Mouse (Mus musculus) intestine, embryonic 15.5 days (tissue): ENCODE data around the gene Maco1. TPM values are rescaled to one million over a fixed set of nuclear protein-coding genes. Genes with fewer than 3 reads are reported as not detected.
A peak's percentile ranks its signal among the peaks of the same experiment; 100 is the strongest.

Source experiments
- ATAC-seq: fragments of 200-750 bp; cut with Nextera tagmentation; 2 replicates; pipeline ENCODE4 v1.8.0; 2017; ENCODE audit warnings: moderate TSS enrichment, moderate library complexity
- H3K27ac ChIP-seq: fragments of 300-500 bp; sonication (generic); 2 replicates; pipeline ENCODE4 v1.5.1; 2015; ENCODE audit warnings: mild to moderate bottlenecking, inconsistent platforms
- H3K27me3 ChIP-seq: fragments of 300-500 bp; sonication (generic); replicated peaks from 2 replicates; pipeline ENCODE4 v1.6.1; 2015; ENCODE audit warnings: inconsistent platforms
- H3K36me3 ChIP-seq: fragments of 300-500 bp; sonication (generic); 2 replicates; pipeline ENCODE4 v1.6.1; 2015; ENCODE audit warnings: inconsistent platforms
- H3K4me1 ChIP-seq: fragments of 300-500 bp; sonication (generic); replicated peaks from 2 replicates; pipeline ENCODE4 v1.6.1; 2015; ENCODE audit warnings: inconsistent platforms
- H3K4me2 ChIP-seq: fragments of 300-500 bp; sonication (generic); replicated peaks from 2 replicates; pipeline ENCODE4 v1.6.1; 2015; ENCODE audit warnings: mild to moderate bottlenecking, inconsistent platforms
- H3K4me3 ChIP-seq: fragments of 300-500 bp; sonication (generic); replicated peaks from 2 replicates; pipeline ENCODE4 v1.5.1; 2015; ENCODE audit warnings: inconsistent platforms
- H3K9ac ChIP-seq: fragments of 300-500 bp; sonication (generic); 2 replicates; pipeline ENCODE4 v1.6.1; 2015; ENCODE audit warnings: inconsistent platforms
- H3K9me3 ChIP-seq: fragments of 300-500 bp; sonication (generic); 2 replicates; pipeline ENCODE4 v1.6.1; 2016; ENCODE audit warnings: inconsistent platforms
- WGBS: fragments of 180-500 bp; shearing (Covaris S2); methylation state at CpG from one replicate; pipeline ENCODE4 v1.1.7; 2015; 5-methylcytosine and 5-hydroxymethylcytosine counted together
- polyA plus RNA-seq: library from polyadenylated mRNA; unstranded; fragments of >200 nt; fragmentation: Nextera tagmentation; extraction: Ambion mirVana; gene quantifications from 2 replicates; pipeline ENCODE4 v1.2.1, GENCODE M21; 2015

The Maco1 gene
- polyA plus RNA-seq, 1 experiment from 2014 or later: 31.2 TPM

DNA sequence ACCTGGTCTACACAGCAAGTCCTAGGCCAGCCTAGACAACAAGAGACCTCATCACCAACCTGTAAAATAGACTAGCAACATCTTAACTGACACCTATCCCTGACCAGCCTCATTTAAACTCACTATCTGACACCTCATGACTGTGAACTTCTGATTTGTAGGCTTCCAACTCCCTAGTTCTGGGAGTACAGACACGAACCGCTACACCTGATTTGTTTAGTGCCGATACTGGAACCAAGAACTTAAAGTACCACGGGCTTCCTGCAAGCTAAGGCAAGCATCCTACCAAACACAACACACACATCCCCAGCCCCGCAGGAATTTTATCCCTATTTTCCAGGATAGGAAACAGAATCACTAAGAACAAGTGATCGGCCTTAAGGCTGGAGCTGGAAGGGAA, 86.9 kb downstream of the Maco1 start:
- peak overlapping the region; percentile 69; the same call in 1 of the 2 replicates for H3K4me3 ChIP-seq
- no peak for ATAC-seq
- H3K27me3 ChIP-seq: no peaks in the 10 kb centered on the region
- H3K4me1 ChIP-seq: peaks cover 28% of the 10 kb centered on the region
- 73% methylated on average over 6 of the region's 6 CpGs for WGBS
- no peak overlapping the region for H3K27ac ChIP-seq
- peak overlapping the region; percentile 96 for H3K4me2 ChIP-seq
- no peak overlapping the region for H3K9ac ChIP-seq
- no peaks in the 10 kb centered on the region for H3K36me3 ChIP-seq
- no peaks in the 10 kb centered on the region for H3K9me3 ChIP-seq

DNA sequence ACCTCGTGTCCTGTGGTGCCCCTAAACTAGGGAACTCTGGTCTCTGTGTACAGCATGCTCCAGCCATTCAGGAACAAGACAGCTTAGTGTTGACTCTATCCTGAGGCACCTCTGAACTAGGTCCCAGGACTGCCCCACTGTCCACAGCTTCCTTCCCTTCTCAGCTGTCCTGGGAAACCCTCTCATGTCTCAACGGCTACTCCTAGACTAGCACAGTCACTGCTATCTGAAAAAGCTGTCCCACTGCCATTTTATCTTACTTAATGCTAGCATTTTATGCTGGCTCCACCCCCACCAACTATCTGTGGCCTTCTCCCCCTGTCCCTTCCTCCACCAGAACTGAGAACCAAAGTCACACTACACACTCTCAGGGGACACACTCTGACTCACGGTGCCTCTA, 88.8 kb downstream of the Maco1 start:
- Histone ChIP-seq H3K4me2 (no peak overlapping the region), H3K9ac (no peak overlapping the region), H3K27me3 (no peaks in the 10 kb centered on the region), H3K27ac (0 out of 2 replicates have a peak overlapping the region, but pooled peaks have one; percentile 9), H3K36me3 (no peaks in the 10 kb centered on the region), H3K4me1 (peaks cover 47% of the 10 kb centered on the region), H3K9me3 (no peaks in the 10 kb centered on the region), H3K4me3 (no peak overlapping the region)
- 56% methylated on average over 3 of the region's 3 CpGs for WGBS
- ATAC-seq: no peak

DNA sequence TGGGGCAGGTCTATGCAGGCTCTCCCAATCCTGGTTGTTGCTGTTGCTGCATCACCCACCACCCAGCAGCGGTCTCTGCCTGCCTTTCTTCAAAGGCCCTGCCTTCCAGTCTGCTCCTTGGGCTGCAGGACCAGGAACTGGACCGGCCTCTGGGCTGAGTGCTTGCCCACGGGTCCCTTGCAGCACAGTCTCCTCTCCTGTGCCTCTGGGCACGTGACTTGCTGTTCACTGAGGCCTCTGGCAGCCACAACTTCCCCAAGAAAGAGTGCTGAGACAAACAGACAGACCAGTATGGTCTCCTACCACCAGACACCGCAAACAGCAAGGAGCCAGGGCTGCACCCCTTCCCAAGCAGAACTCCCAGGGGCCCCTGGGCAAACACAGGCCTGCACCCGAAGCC, 90.8 kb downstream of the Maco1 start:
- H3K4me2 ChIP-seq: 0 out of 2 replicates have a peak overlapping the region, but pooled peaks have one; percentile 4
- no peak overlapping the region; the same call in 1 of the 2 replicates for H3K27ac ChIP-seq
- H3K9me3 ChIP-seq: no peaks in the 10 kb centered on the region
- H3K4me1 ChIP-seq: peaks cover 48% of the 10 kb centered on the region
- H3K36me3 ChIP-seq: no peaks in the 10 kb centered on the region
- H3K27me3 ChIP-seq: no peaks in the 10 kb centered on the region
- no peak overlapping the region for H3K9ac ChIP-seq
- no peak overlapping the region for H3K4me3 ChIP-seq
- no peak for ATAC-seq
- WGBS: 71% methylated on average over 6 of the region's 6 CpGs

DNA sequence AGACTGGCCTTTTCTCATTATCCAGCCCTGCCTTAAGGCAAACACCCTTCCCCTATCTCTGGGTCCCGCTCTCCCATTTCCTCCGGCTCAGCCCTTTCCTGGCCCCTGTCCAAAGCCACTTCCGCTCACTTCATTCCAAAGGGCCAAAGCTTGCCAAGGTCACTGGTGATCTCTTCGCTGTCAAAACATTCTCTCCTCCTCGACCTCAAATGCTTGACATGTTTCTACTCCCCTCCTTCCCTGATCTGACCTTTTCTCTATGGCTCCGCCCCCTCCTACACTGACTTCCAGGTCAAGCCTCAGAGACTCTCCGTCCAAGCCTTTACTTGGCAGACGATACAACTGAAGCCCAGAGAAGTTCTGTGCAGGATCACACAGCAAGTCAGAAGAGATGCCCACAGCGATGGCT, 92.3 kb downstream of the Maco1 start:
- WGBS: 29% methylated on average over 9 of the region's 9 CpGs
- no peak overlapping the region for H3K9ac ChIP-seq

DNA sequence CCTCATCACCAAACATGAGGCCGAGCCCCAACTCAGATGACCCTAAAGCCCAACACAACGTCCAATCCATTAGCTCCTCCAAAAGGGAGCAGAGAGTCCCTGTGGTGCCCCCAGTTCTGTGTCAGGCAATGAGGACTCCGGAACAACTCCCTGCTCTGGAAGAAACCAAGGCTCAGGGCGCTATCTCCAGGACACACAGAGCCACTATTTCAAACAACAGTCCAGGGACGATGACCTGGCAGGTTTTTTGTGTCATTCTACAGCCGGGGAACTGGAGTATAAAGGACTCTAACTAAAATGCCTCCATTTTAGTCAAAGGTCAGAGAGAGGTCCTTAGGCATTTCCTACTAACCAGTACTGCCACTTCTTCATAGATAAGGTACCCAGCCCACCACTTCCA, 92.9 kb downstream of the Maco1 start:
- H3K4me1 ChIP-seq: peaks cover 35% of the 10 kb centered on the region
- no peaks in the 10 kb centered on the region for H3K36me3 ChIP-seq
- no peaks in the 10 kb centered on the region for H3K27me3 ChIP-seq
- 66% methylated on average over 6 of the region's 6 CpGs for WGBS
- no peak overlapping the region for H3K4me3 ChIP-seq
- peak overlapping the region; percentile 22; the same call in 1 of the 2 replicates for H3K4me2 ChIP-seq
- H3K9me3 ChIP-seq: no peaks in the 10 kb centered on the region
- H3K9ac ChIP-seq: no peak overlapping the region
- no peak for ATAC-seq
- no peak overlapping the region for H3K27ac ChIP-seq

More for the DNA sequence above, 92.3 kb downstream of the Maco1 start:
- no peak overlapping the region for H3K4me3 ChIP-seq
- H3K9me3 ChIP-seq: no peaks in the 10 kb centered on the region
- peaks cover 39% of the 10 kb centered on the region for H3K4me1 ChIP-seq
- H3K4me2 ChIP-seq: peak overlapping the region; percentile 22; the same call in 1 of the 2 replicates
- H3K27ac ChIP-seq: no peak overlapping the region
- no peak; the same call in 1 of the 2 replicates for ATAC-seq
- H3K36me3 ChIP-seq: no peaks in the 10 kb centered on the region
- H3K27me3 ChIP-seq: no peaks in the 10 kb centered on the region

DNA sequence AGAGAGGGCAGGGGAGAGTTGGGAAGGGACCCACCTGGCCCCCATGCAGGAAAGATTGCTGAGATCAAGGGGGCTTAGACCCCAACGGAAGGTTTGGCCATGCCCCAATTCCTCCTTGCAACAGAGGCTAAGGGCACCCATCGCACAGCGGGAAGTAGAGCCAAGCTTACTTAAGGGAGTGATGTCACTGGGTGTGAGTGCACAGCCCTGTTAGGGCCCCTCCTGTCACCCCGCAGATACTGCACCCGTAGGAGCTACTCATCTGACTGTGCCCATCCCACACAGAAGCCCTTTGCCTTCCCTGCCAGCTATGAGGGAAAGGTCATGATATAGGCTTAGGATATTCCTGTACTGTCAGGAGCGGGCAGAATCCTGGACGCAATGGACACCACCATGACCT, 93.6 kb downstream of the Maco1 start:
- Histone ChIP-seq H3K4me2 (no peak overlapping the region), H3K9ac (no peak overlapping the region), H3K9me3 (no peaks in the 10 kb centered on the region), H3K36me3 (no peaks in the 10 kb centered on the region), H3K4me3 (no peak overlapping the region), H3K4me1 (peaks cover 36% of the 10 kb centered on the region), H3K27me3 (no peaks in the 10 kb centered on the region), H3K27ac (no peak overlapping the region)
- ATAC-seq: peak; percentile 62; the same call in 1 of the 2 replicates
- WGBS: 80% methylated on average over 7 of the region's 7 CpGs

DNA sequence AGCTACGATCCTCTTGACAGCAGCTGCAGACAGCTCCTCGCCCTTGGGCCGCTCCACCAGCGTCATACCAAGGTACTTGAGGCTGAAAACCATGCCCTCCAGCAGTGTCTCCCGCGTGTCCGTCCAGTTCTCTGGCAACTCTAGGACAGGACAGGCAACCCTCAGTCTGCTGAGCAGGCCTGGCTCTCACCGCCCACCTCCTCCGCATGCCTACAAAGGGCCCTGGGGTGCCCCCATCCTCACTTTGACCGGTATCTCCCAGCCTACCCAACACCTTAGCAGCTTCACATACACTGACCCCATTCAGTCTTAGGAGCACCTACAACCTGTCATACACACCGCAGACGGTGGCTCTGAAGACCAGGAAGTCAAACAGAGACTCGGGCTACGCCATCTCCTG, 94.2 kb downstream of the Maco1 start:
- ATAC-seq: no peak
- Histone ChIP-seq H3K4me3 (no peak overlapping the region), H3K4me1 (peaks cover 35% of the 10 kb centered on the region), H3K9me3 (no peaks in the 10 kb centered on the region), H3K27ac (no peak overlapping the region), H3K4me2 (no peak overlapping the region), H3K9ac (no peak overlapping the region), H3K36me3 (no peaks in the 10 kb centered on the region), H3K27me3 (no peaks in the 10 kb centered on the region)
- WGBS: 91% methylated on average over 14 of the region's 14 CpGs

DNA sequence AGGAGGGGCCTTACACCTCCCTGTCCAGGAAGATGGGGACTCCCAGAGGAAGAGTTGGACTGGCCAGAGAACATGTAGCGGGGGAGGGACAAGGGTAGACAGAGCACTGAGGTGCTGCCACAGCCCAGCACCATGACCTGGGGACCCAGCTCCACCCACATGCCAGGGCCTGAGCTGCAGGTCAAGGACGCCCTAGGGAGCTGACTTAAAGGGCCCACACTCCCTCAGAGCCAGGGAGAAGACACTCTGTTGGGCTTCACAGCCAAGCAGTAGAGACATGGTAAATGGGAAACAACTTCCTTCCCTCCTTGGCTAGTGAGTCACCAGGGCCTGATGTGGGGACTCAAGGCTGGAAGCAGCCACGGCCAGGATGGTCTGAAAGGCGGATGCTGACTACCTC, 94.8 kb downstream of the Maco1 start:
- no peak for ATAC-seq
- H3K4me2 ChIP-seq: no peak overlapping the region
- no peak overlapping the region for H3K4me3 ChIP-seq
- H3K36me3 ChIP-seq: no peaks in the 10 kb centered on the region
- H3K9me3 ChIP-seq: no peaks in the 10 kb centered on the region
- no peak overlapping the region for H3K27ac ChIP-seq
- 81% methylated on average over 4 of the region's 4 CpGs for WGBS
- no peaks in the 10 kb centered on the region for H3K27me3 ChIP-seq
- H3K4me1 ChIP-seq: peaks cover 37% of the 10 kb centered on the region
- H3K9ac ChIP-seq: no peak overlapping the region

- WGBS: 78% methylated on average over 7 of the region's 7 CpGs
- H3K36me3 ChIP-seq: no peaks in the 10 kb centered on the region
- ATAC-seq: no peak
These were observed 96.2 kb downstream of the Maco1 start for GRCm38 (mm10) chr4:134756953-134757352.

GRCm38 (mm10) chr4:134754941-134755340, 98.2 kb downstream of the Maco1 start:
- Histone ChIP-seq H3K27ac (no peak overlapping the region), H3K27me3 (no peaks in the 10 kb centered on the region), H3K4me3 (no peak overlapping the region), H3K36me3 (no peaks in the 10 kb centered on the region), H3K4me2 (no peak overlapping the region), H3K9ac (no peak overlapping the region), H3K9me3 (no peaks in the 10 kb centered on the region), H3K4me1 (peaks cover 33% of the 10 kb centered on the region)
- 82% methylated on average over 13 of the region's 13 CpGs for WGBS
- no peak for ATAC-seq

More at GRCm38 (mm10) chr4:134756953-134757352, 96.2 kb downstream of the Maco1 start:
- no peak overlapping the region for H3K9ac ChIP-seq
- H3K4me1 ChIP-seq: peaks cover 41% of the 10 kb centered on the region
- H3K27ac ChIP-seq: no peak overlapping the region
- H3K27me3 ChIP-seq: no peaks in the 10 kb centered on the region
- no peak overlapping the region for H3K4me3 ChIP-seq
- no peak overlapping the region for H3K4me2 ChIP-seq
- H3K9me3 ChIP-seq: no peaks in the 10 kb centered on the region

- H3K4me3 ChIP-seq: no peak overlapping the region
- H3K4me2 ChIP-seq: no peak overlapping the region
- no peak for ATAC-seq
- H3K9ac ChIP-seq: no peak overlapping the region
- no peaks in the 10 kb centered on the region for H3K9me3 ChIP-seq
- no peaks in the 10 kb centered on the region for H3K36me3 ChIP-seq
- H3K4me1 ChIP-seq: peaks cover 27% of the 10 kb centered on the region
- H3K27me3 ChIP-seq: no peaks in the 10 kb centered on the region
- WGBS: 47% methylated on average over 10 of the region's 10 CpGs
- H3K27ac ChIP-seq: peak overlapping the region; percentile 19; the same call in 1 of the 2 replicates
These were observed 98.8 kb downstream of the Maco1 start for GRCm38 (mm10) chr4:134754371-134754770.

- no peak for ATAC-seq
- Histone ChIP-seq H3K4me3 (no peak overlapping the region), H3K9ac (no peak overlapping the region), H3K27me3 (no peaks in the 10 kb centered on the region), H3K36me3 (no peaks in the 10 kb centered on the region), H3K4me1 (peaks cover 24% of the 10 kb centered on the region), H3K4me2 (no peak overlapping the region), H3K27ac (peak overlapping the region; percentile 23; the same call in 1 of the 2 replicates), H3K9me3 (no peaks in the 10 kb centered on the region)
- WGBS: 49% methylated on average over 17 of the region's 17 CpGs
These were observed 99.5 kb downstream of the Maco1 start for GRCm38 (mm10) chr4:134753516-134754261.
